Comparison of ENCODE assay signal across 8 mouse cellular contexts in the genomic region with DNA sequence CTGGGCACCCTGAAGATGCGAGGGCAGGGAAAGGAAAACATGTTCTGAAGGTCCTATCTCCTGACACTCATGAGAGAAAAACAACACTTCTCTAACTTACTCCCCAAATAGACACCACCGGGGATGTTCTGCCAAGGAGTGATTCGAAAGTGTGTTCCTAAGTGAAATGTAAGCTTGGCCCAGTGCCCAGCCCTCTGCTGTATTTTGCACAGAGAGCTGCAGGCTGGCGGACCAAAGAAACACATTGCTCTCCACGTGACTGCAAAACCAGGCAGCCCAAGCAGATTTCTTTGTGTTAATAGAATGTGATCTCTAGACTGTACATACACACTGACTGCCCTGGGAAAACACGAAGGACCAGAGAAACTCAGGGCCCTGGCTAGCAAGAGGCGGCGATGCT. TPM values are rescaled to one million over a fixed set of nuclear protein-coding genes. Genes with fewer than 3 reads are reported as not detected.
DNase-seq lines count a peak whose midpoint lies in the region; ATAC-seq lines count a peak whose summit lies in the region.

No protein-coding gene starts in this region.

- H3K9me3 ChIP-seq in embryonic facial prominence, embryonic 10.5 days: no peaks in the 10 kb centered on the region

- ATAC-seq in megakaryocyte progenitor cell, adult 5-6 weeks (replicated peaks; ENCODE audit: poor library complexity): peak; percentile 37

- 38% methylated on average over 8 of the region's 8 CpGs for WGBS in embryonic facial prominence, embryonic 10.5 days

- no peak overlapping the region for H3K4me3 ChIP-seq in embryonic facial prominence, embryonic 10.5 days

- H3K4me1 ChIP-seq in embryonic facial prominence, embryonic 10.5 days: peaks cover 47% of the 10 kb centered on the region

- peak; percentile 87 to 92 for DNase-seq in adrenal gland, postnatal 36 days
- DNase-seq in embryonic facial prominence, embryonic 10.5 days (ENCODE audit: low spot score): peak; percentile 51
- DNase-seq in heart, adult 18-20 months: peak; percentile 96
- peak; percentile 97 for DNase-seq in kidney, adult 11 months
- DNase-seq in left cerebral cortex, postnatal 10 days (ENCODE audit: extremely low spot score in 1 of 2, low spot score in 2 of 2): peak; percentile 96
- DNase-seq in right cerebral cortex, postnatal 36 days (ENCODE audit: low spot score in 2 of 2): peak; percentile 98
- no peak for DNase-seq in thymus, postnatal 10 days (ENCODE audit: low spot score in 2 of 2)

- H3K36me3 ChIP-seq in embryonic facial prominence, embryonic 10.5 days (replicated peaks): no peaks in the 10 kb centered on the region

- intact Hi-C loops in left cerebral cortex, postnatal 10 days (cut with DNase I): no loop called here

- peak overlapping the region; percentile 45 for H3K27ac ChIP-seq in embryonic facial prominence, embryonic 10.5 days (replicated peaks)

- H3K27me3 ChIP-seq in embryonic facial prominence, embryonic 10.5 days (replicated peaks; ENCODE audit: low read depth, poor library complexity, severe bottlenecking): peaks cover 37% of the 10 kb centered on the region

RNA-seq across cellular contexts. Expression of a gene that starts 21.1 kb away (rescaled TPM):
- 10 to 100 TPM in 1 of 2 experiments, 1 to 10 TPM in 1; 10.0 to 13.7 TPM for total RNA-seq in adrenal gland, postnatal 36 days (2021)
- polyA plus RNA-seq in embryonic facial prominence, embryonic 10.5 days (2016; fragmentation: Nextera tagmentation; extraction: Ambion mirVana): 0.93 and 1.2 TPM in 2 replicates
- total RNA-seq in heart, adult 18-20 months (2021): 10 to 100 TPM; 11.3 TPM
- 10 to 100 TPM; 49.4 to 49.5 TPM for total RNA-seq in left cerebral cortex, postnatal 10 days (2021)
- total RNA-seq in megakaryocyte progenitor cell, adult 5-6 weeks (2015): 17.7 and 20.0 TPM in 2 replicates
- total RNA-seq in megakaryocyte progenitor cell, adult 5-6 weeks (2017): 2.5 and 13.2 TPM in 2 replicates

Comparison
In these comparisons a context has a peak if more than half of its experiments do, and no peak if none do; other contexts are left out.
1. DNase-seq: peak in adrenal gland, postnatal 36 days (2 of 2), embryonic facial prominence, embryonic 10.5 days (single experiment), heart, adult 18-20 months (2 of 2), kidney, adult 11 months (single experiment), left cerebral cortex, postnatal 10 days (2 of 2) and right cerebral cortex, postnatal 36 days (2 of 2); none in thymus, postnatal 10 days (0 of 2).